Mouse (Mus musculus) cerebellum, postnatal 25 days (tissue): Measurements from ENCODE around the gene Ttc4.
A peak's percentile ranks its signal among the peaks of the same experiment; 100 is the strongest.

Experiments used
- DNase-seq, 2 experiments: peaks; one replicate each; pipeline ENCODE4 v3.0.0; 2021; ENCODE audit warnings: mixed read lengths in 2 of 2

Ttc4 gene

GRCm38 (mm10) chr4:106650833-106651527 lies 27.8 kb downstream of the Ttc4 start, which contains the start of gene Pars2:
Gene Pars2 (plus strand): TSS chr4:106651069.
- peak; percentile 98 to 99 for DNase-seq

- DNase-seq: no peak
Measured at GRCm38 (mm10) chr4:106647137-106647536, 31.6 kb downstream of the Ttc4 start.

- DNase-seq: no peak
Measured at GRCm38 (mm10) chr4:106645797-106646196, 32.9 kb downstream of the Ttc4 start.

- DNase-seq: no peak
Measured at GRCm38 (mm10) chr4:106644218-106644610, 34.5 kb downstream of the Ttc4 start.

GRCm38 (mm10) chr4:106643483-106644217 lies 35.1 kb downstream of the Ttc4 start:
- no peak for DNase-seq

GRCm38 (mm10) chr4:106634086-106634479 lies 44.7 kb downstream of the Ttc4 start:
- DNase-seq: no peak

GRCm38 (mm10) chr4:106633281-106634085 lies 45.3 kb downstream of the Ttc4 start:
- no peak for DNase-seq

GRCm38 (mm10) chr4:106632313-106632712 lies 46.4 kb downstream of the Ttc4 start:
- no peak for DNase-seq

GRCm38 (mm10) chr4:106630333-106631220 lies 48.2 kb downstream of the Ttc4 start:
- DNase-seq: peak; percentile 84 to 87

GRCm38 (mm10) chr4:106629374-106629773 lies 49.4 kb downstream of the Ttc4 start:
- no peak for DNase-seq

- DNase-seq: no peak
Measured at GRCm38 (mm10) chr4:106628650-106629360, 49.9 kb downstream of the Ttc4 start.

- no peak for DNase-seq
Measured at GRCm38 (mm10) chr4:106627809-106628208, 50.9 kb downstream of the Ttc4 start.

- no peak for DNase-seq
Measured at GRCm38 (mm10) chr4:106624271-106624670, 54.5 kb downstream of the Ttc4 start.

- no peak for DNase-seq
Measured at GRCm38 (mm10) chr4:106622712-106623111, 56.0 kb downstream of the Ttc4 start.

GRCm38 (mm10) chr4:106622030-106622493 lies 56.7 kb downstream of the Ttc4 start, which contains the start of gene Ttc22:
Gene Ttc22 (plus strand): TSS chr4:106622432.
- DNase-seq: no peak

- no peak for DNase-seq
Measured at GRCm38 (mm10) chr4:106621428-106621827, 57.3 kb downstream of the Ttc4 start.

GRCm38 (mm10) chr4:106618898-106619297 lies 59.8 kb downstream of the Ttc4 start:
- DNase-seq: no peak

- no peak for DNase-seq
Measured at GRCm38 (mm10) chr4:106617056-106617455, 61.7 kb downstream of the Ttc4 start, which contains the start of gene Lexm. Gene Lexm (minus strand): TSS chr4:106617241.

GRCm38 (mm10) chr4:106615637-106616036 lies 63.1 kb downstream of the Ttc4 start:
- no peak for DNase-seq

GRCm38 (mm10) chr4:106614881-106615280 lies 63.9 kb downstream of the Ttc4 start:
- DNase-seq: no peak

- peak; percentile 80 to 85 for DNase-seq
Measured at GRCm38 (mm10) chr4:106614180-106614797, 64.5 kb downstream of the Ttc4 start.
